Mouse (Mus musculus) spleen, adult 2 months (tissue): ENCODE results near the gene Dhx37. TPM values are rescaled to one million over a fixed set of nuclear protein-coding genes. Genes with fewer than 3 reads are reported as not detected.

Experiments
- DNase-seq, 2 experiments: peaks; one replicate each; pipeline versions ENCODE4 v3.0.0 to v3.0.0-alpha.2; 2012 to 2021; ENCODE audit warnings: low spot score in 2 of 2, low read depth in 1 of 2
- H3K27ac ChIP-seq: fragments of 200-500 bp; 2 replicates; pipeline ENCODE4 v1.5.1; 2012; ENCODE audit warnings: low read length, inconsistent platforms; ENCODE audit not compliant: insufficient read depth
- H3K27me3 ChIP-seq: fragments of 200-500 bp; 2 replicates; pipeline ENCODE4 v1.6.1; 2012; ENCODE audit warnings: mild to moderate bottlenecking, moderate library complexity, low read length, inconsistent platforms; ENCODE audit not compliant: control insufficient read depth, insufficient read depth
- H3K36me3 ChIP-seq: fragments of 200-500 bp; 2 replicates; pipeline ENCODE4 v1.6.1; 2012; ENCODE audit warnings: mild to moderate bottlenecking, low read length, inconsistent platforms; ENCODE audit not compliant: control insufficient read depth, insufficient read depth
- H3K4me1 ChIP-seq: fragments of 200-500 bp; 2 replicates; pipeline ENCODE4 v1.6.1; 2011; ENCODE audit warnings: inconsistent platforms; ENCODE audit not compliant: control insufficient read depth, insufficient read depth, insufficient read length
- H3K4me3 ChIP-seq: fragments of 200-500 bp; 2 replicates; pipeline ENCODE4 v1.5.1; 2011; ENCODE audit warnings: mild to moderate bottlenecking, inconsistent platforms; ENCODE audit not compliant: insufficient read depth, insufficient read length; ENCODE audit errors: extremely low read depth
- CTCF ChIP-seq: fragments of 200-500 bp; IDR thresholded peaks from 2 replicates; pipeline ENCODE4 v1.5.1; 2011; ENCODE audit warnings: mild to moderate bottlenecking, inconsistent platforms; ENCODE audit not compliant: insufficient read depth, insufficient read length, insufficient replicate concordance; ENCODE audit errors: extremely low read depth
- POLR2A ChIP-seq: fragments of 200-500 bp; IDR thresholded peaks from 2 replicates; pipeline ENCODE4 v1.6.1; 2011; ENCODE audit warnings: low read depth, low read length, inconsistent platforms
- WGBS: fragments of 180-500 bp; shearing (Covaris S2); methylation state at CpG from one replicate; pipeline ENCODE4 v1.1.7; 2018; 5-methylcytosine and 5-hydroxymethylcytosine counted together
- polyA plus RNA-seq: library from polyadenylated mRNA; depleted of rRNA; stranded (reverse); fragments of >200 nt; gene quantifications from 2 replicates; pipeline ENCODE4 v1.2.3, GENCODE M21; 2012; rRNA removed

Dhx37 gene
- polyA plus RNA-seq, 1 experiment = 17.0 TPM

- H3K27ac ChIP-seq = no peak overlapping the region
- TF ChIP-seq CTCF (no peak), POLR2A (no peak)
- DNase-seq = no peak
- no peaks in the 10 kb centered on the region for H3K27me3 ChIP-seq
- whole genome bisulfite sequencing = 80% methylated on average over 4 of the region's 4 CpGs
- H3K36me3 ChIP-seq = no peaks in the 10 kb centered on the region
- H3K4me3 ChIP-seq = no peak overlapping the region
- no peaks in the 10 kb centered on the region for H3K4me1 ChIP-seq
Measured at GRCm38 (mm10) chr5:125364851-125365429, 69.0 kb downstream of the Dhx37 start.

- WGBS = 60% methylated on average over 7 of the region's 7 CpGs
- H3K4me3 ChIP-seq = no peak overlapping the region
- H3K27me3 ChIP-seq = no peaks in the 10 kb centered on the region
Measured at GRCm38 (mm10) chr5:125363894-125364293, 70.0 kb downstream of the Dhx37 start.

More at GRCm38 (mm10) chr5:125363894-125364293, 70.0 kb downstream of the Dhx37 start:
- TF ChIP-seq CTCF = no peak
- TF ChIP-seq POLR2A = no peak
- Histone ChIP-seq H3K4me1 (no peaks in the 10 kb centered on the region), H3K36me3 (no peaks in the 10 kb centered on the region), H3K27ac (no peak overlapping the region)
- DNase-seq = no peak

Other genes with a start within 250 kb of the Dhx37 start
- gene Scarb1, start 93.0 kb downstream of the Dhx37 start, polyA plus RNA-seq = 76.0 and 93.6 TPM in 2 replicates
- 0.08 and 0.15 TPM in 2 replicates for gene Gm10382, start 44.8 kb downstream of the Dhx37 start, polyA plus RNA-seq
- 316 and 423 TPM in 2 replicates for gene Ubc, start 43.9 kb downstream of the Dhx37 start, polyA plus RNA-seq
- gene Bri3bp, start 7.4 kb upstream of the Dhx37 start, polyA plus RNA-seq = 21.2 and 21.5 TPM in 2 replicates
- gene Aacs, start 41.7 kb upstream of the Dhx37 start, polyA plus RNA-seq = 23.4 and 27.1 TPM in 2 replicates
- gene Tmem132b, start 97.7 kb upstream of the Dhx37 start, polyA plus RNA-seq = 0.02 TPM in 1 of 2 replicates, not detected in the other